Mouse (Mus musculus) ES-Bruce4 (cell line): ENCODE measurements at regions not wholly inside any gene's neighbourhood (a gene's known extent, or its start where the extent isn't known, plus 50 kb on each side); places are given as distances from the start of the nearest gene placed in this dataset.

Source experiments
- CTCF ChIP-seq: IDR thresholded peaks from one replicate; pipeline ENCODE4 v1.8.1; 2011; ENCODE audit warnings: low read depth, low read length
- EP300 ChIP-seq: IDR thresholded peaks from 2 replicates; pipeline ENCODE4 v1.6.1; 2011; ENCODE audit warnings: low read depth, low read length; ENCODE audit not compliant: insufficient read depth
- POLR2A ChIP-seq: IDR thresholded peaks from one replicate; pipeline ENCODE4 v1.8.1; 2011; ENCODE audit warnings: low read length; ENCODE audit not compliant: insufficient read depth

GRCm38 (mm10) chr9:71383901-71384300 lies 101.8 kb downstream of the Polr2m start:
- no peak for TF ChIP-seq POLR2A
- no peak for TF ChIP-seq CTCF
- TF ChIP-seq EP300 = no peak
